Mouse (Mus musculus) gastrocnemius, postnatal 4 days (tissue): ENCODE results near the gene Gm527. TPM values are rescaled to one million over a fixed set of nuclear protein-coding genes. Genes with fewer than 3 reads are reported as not detected.

ENCODE experiments used
- DNase-seq, 2 experiments: peaks; one replicate each; pipeline ENCODE4 v3.0.0; 2021 to 2022; ENCODE audit warnings: low spot score in 2 of 2, mixed read lengths in 2 of 2
- long read RNA-seq, 2 experiments: library from polyadenylated mRNA; stranded (forward); transcript quantifications; one replicate each; pipeline ENCODE4 v2.0.0; 2021
- total RNA-seq, 2 experiments: library from RNA; stranded (reverse); gene quantifications; 2 replicates each; pipeline ENCODE4 v1.2.3; 2021

The Gm527 gene
- total RNA-seq, result 1 to 10 TPM; 9.8 to 9.9 TPM
- long read RNA-seq, experiment 1, partial matches to known transcripts, result 0 of 3 reads
- long read RNA-seq, experiment 1, other reads (novel, unspliced or antisense), result 0 of 3 reads
- long read RNA-seq, experiment 2, transcript Gm527-201 (5 exons, 1,468 nt), result major isoform, 9 of 11 reads
- long read RNA-seq, experiment 2, partial matches to known transcripts, result 0 of 11 reads
- long read RNA-seq, experiment 2, other reads (novel, unspliced or antisense), result 2 of 11 reads

- peak; percentile 87 to 94 for DNase-seq
Observed at GRCm38 (mm10) chr12:64917578-64918471, at the start of gene Gm527. Gene Gm527, plus strand, starts transcription at chr12:64917906.

DNA sequence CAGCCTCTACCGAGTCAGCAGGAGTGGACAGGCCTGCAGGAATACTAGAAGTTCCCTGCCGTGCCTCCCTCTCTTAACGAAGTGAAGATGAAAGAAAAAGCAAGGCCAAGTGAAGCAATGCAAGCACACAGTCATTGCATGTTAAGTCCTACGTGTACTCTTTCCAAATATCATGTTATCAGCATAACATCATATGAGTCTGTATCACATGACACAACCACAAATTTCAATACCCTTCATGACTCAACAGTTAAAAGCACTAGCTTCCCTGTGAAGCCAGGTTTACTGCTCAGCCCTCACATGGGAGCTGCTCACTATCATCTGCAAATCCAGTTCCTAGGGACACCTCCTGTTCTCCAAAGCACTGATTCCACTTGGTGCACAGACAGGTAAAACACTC lies 46.6 kb upstream of the Gm527 start:
- DNase-seq, result no peak

- peak; percentile 20 to 48 for DNase-seq
Observed at GRCm38 (mm10) chr12:64897060-64897730, 20.5 kb upstream of the Gm527 start.

DNA sequence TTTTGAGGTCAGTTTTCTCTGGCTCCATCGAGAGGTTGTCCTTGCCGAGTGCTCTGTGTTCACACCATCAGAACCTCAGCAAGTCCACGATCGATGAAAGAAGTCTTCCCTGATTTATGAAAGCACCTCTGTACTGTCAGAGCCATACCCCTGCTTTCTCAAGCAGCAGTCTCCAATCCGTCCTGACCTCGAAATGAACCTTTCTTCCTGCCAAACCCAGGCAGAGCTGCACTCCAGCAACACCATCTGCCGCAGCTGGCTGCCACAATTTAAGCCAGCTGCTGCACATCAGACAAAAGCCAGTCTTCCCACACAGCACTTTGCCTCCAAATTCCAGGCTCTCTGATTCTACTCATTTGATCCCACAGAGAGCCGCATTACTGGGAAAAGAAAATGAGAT lies 15.2 kb upstream of the Gm527 start:
- DNase-seq, result peak; percentile 21 to 72

GRCm38 (mm10) chr12:64903186-64903585 lies 14.5 kb upstream of the Gm527 start:
- no peak for DNase-seq

GRCm38 (mm10) chr12:64912996-64913395 lies 4.7 kb upstream of the Gm527 start:
- DNase-seq, result no peak

GRCm38 (mm10) chr12:64916735-64917134 lies 971 bp upstream of the Gm527 start:
- DNase-seq, result no peak

DNA sequence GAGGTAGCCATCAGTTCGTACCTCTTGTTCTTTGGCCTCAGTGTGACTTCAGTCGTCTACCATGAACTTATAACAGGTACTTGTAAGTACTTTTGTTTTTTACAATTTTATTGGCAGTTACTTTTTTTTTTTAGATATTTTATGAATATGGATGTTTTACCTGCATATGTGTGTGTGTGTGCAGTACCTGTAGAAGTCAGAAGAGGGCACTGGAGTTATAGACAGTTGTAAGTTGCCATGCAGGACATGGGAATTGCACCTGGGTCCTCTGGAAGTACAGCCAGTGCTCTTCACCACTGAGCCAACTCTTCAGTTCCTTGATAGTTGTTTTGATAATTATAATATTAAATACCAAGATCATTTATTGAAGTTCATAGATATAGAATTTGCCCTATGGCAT lies 19.8 kb downstream of the Gm527 start:
- DNase-seq, result no peak

- DNase-seq, result no peak
Observed at GRCm38 (mm10) chr12:64964560-64964959, 46.9 kb downstream of the Gm527 start.

- DNase-seq, result peak; percentile 96 to 99
Observed at GRCm38 (mm10) chr12:64965124-64966026, 47.7 kb downstream of the Gm527 start, which contains the start of the genes Klhl28 and Togaram1. Gene Klhl28, minus strand, starts transcription at chr12:64965534. Gene Togaram1, plus strand, starts transcription at chr12:64965804.

GRCm38 (mm10) chr12:64966101-64966631 lies 48.5 kb downstream of the Gm527 start:
- peak; percentile 30 to 56 for DNase-seq

DNA sequence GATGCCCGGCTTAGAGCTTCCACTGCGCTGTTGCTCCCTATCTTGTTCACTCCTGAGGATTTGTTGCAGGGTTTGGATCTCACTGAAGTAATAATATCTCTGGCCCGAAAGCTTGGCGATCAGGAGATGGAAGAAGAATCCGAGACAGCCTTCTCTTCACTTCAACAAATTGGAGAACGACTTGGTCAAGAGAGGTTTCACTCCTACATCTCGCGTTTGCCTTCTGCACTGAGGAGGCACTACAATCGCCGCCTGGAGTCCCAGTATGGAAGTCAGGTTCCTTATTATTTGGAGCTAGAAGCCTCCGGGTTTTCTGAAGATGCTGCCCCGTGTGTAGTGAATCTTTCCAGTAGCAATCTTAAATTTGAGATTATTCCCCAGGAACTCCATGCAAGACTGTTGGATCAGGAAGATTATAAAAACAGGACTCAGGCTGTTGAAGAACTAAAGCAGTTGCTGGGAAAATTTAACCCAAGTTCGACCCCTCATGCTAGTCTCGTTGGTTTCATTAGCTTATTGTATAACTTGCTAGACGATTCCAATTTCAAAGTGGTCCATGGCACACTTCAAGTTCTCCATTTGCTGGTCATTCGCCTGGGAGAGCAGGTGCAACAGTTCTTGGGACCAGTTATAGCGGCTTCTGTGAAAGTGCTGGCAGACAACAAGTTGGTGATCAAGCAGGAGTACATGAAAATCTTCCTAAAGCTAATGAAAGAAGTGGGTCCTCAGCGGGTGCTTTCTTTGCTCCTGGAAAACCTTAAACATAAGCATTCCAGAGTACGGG lies 49.1 kb downstream of the Gm527 start:
- peak in 1 of 2 experiments; percentile 9 for DNase-seq

GRCm38 (mm10) chr12:64967470-64967869 lies 49.8 kb downstream of the Gm527 start:
- peak in 1 of 2 experiments; percentile 9 for DNase-seq

- no peak for DNase-seq
Observed at GRCm38 (mm10) chr12:64968067-64968466, 50.4 kb downstream of the Gm527 start.

DNA sequence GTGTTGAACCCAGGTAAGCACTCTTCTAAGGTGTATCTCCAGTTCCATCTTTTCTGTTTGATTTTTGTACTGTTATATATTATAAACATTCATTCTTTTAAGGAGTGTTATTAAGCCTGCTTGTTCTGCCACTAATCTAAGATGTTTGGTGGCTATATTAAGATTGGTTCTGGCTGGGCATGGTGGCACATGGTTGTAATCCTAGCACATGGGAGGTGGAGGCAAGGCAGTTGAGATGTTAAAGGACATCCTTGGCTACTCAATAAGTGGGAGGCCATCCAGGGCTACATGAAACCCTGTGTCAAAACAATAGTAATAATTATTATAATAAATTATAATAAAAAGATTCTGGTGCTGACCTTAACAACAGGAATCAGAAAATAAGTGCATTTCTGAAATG lies 53.7 kb downstream of the Gm527 start:
- no peak for DNase-seq

GRCm38 (mm10) chr12:64972063-64972462 lies 54.4 kb downstream of the Gm527 start:
- DNase-seq, result no peak
